Mouse (Mus musculus): Measurements from ENCODE around the gene Acta1. TPM values are rescaled to one million over a fixed set of nuclear protein-coding genes. Genes with fewer than 3 reads are reported as not detected.

Gene Acta1
- polyA plus RNA-seq, 1 experiment from 2014 or later, result 1.8 TPM

DNA sequence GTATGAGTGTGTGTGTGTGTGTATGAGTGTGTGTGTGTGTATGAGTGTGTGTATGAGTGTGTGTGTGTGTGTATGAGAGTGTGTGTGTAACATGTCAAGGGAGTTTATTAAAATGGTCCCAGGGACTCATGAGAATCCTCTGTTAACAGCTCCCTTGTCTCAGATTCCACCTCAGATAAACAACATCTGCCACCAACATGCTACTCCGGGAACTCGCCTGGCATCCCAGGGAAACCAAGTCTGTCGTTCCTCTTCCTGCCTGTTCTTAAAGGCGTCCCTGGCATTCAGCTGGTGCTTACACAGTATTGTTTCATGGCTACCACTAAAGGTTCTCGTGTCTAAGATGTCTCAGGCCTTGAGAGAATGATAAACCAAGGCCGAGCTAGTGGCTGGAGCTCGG lies 50.2 kb downstream of the Acta1 start:
- WGBS, result 82% methylated on average over 7 of the region's 7 CpGs
- Histone ChIP-seq H3K9me3 (replicated peaks; ENCODE audit: low read length) (no peaks in the 10 kb centered on the region), H3K27ac (no peak overlapping the region), H3K4me1 (replicated peaks; ENCODE audit: insufficient read depth, low read length) (no peaks in the 10 kb centered on the region), H3K9ac (ENCODE audit: low read depth, low read length) (no peak overlapping the region), H3K36me3 (ENCODE audit: insufficient read depth, low read length) (no peaks in the 10 kb centered on the region), H3K27me3 (ENCODE audit: insufficient read depth, low read length) (no peaks in the 10 kb centered on the region), H3K4me2 (ENCODE audit: low read length) (no peak overlapping the region), H3K4me3 (replicated peaks; ENCODE audit: low read depth, low read length) (no peak overlapping the region)
- no peak for TF ChIP-seq CTCF (IDR thresholded peaks at IDR 0.05; ENCODE audit: low read depth)
- ATAC-seq (replicated peaks; ENCODE audit: low FRiP score, low read depth) (no peak), DNase-seq (ENCODE audit: low spot score) (no peak)

DNA sequence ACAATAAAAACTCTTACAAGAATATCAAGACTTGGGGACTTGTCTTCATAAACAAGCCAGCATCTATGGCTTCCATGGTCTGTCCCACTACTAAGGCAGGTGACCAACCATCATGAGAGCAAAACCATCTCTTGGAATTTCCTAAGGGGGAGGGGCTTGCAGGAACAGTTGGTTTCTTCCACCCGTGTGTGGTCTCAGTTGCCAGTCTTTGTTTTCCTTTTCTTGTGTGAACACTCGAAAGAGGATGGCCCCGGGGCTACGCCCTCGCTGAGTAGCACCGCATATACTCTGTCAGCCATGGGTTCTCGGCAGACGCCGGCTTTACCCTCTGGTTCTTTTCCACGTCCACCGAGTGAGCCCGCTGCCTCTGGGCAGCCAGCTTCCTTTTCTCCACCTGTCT lies 52.5 kb downstream of the Acta1 start:
- ATAC-seq (replicated peaks; ENCODE audit: low FRiP score, low read depth) (no peak), DNase-seq (ENCODE audit: low spot score) (no peak)
- no peak for TF ChIP-seq CTCF (IDR thresholded peaks at IDR 0.05; ENCODE audit: low read depth)

More for the DNA sequence above, 52.5 kb downstream of the Acta1 start:
- H3K9me3 ChIP-seq (replicated peaks; ENCODE audit: low read length), result no peaks in the 10 kb centered on the region
- H3K27me3 ChIP-seq (ENCODE audit: insufficient read depth, low read length), result no peaks in the 10 kb centered on the region
- no peak overlapping the region for H3K4me2 ChIP-seq (ENCODE audit: low read length)
- H3K4me1 ChIP-seq (replicated peaks; ENCODE audit: insufficient read depth, low read length), result no peaks in the 10 kb centered on the region
- no peak overlapping the region for H3K9ac ChIP-seq (ENCODE audit: low read depth, low read length)
- H3K36me3 ChIP-seq (ENCODE audit: insufficient read depth, low read length), result no peaks in the 10 kb centered on the region
- WGBS, result 88% methylated on average over 12 of the region's 12 CpGs
- H3K4me3 ChIP-seq (replicated peaks; ENCODE audit: low read depth, low read length), result no peak overlapping the region
- no peak overlapping the region for H3K27ac ChIP-seq

Other genes starting within 250 kb of the Acta1 start
- gene Rhou, start 240.8 kb downstream of the Acta1 start, polyA plus RNA-seq (2015; fragmentation: Nextera tagmentation; extraction: Ambion mirVana), result 4.3 and 4.9 TPM in 2 replicates
- 58.2 and 62.3 TPM in 2 replicates for gene Rab4a, start 88.8 kb downstream of the Acta1 start, polyA plus RNA-seq (2015; fragmentation: Nextera tagmentation; extraction: Ambion mirVana)
- gene Ccsap, start 34.5 kb downstream of the Acta1 start, polyA plus RNA-seq (2015; fragmentation: Nextera tagmentation; extraction: Ambion mirVana), result 1.8 and 1.9 TPM in 2 replicates
- 19.0 and 21.3 TPM in 2 replicates for gene Nup133, start 54.5 kb upstream of the Acta1 start, polyA plus RNA-seq (2015; fragmentation: Nextera tagmentation; extraction: Ambion mirVana)
- 14.4 and 15.5 TPM in 2 replicates for gene Abcb10, start 88.4 kb upstream of the Acta1 start, polyA plus RNA-seq (2015; fragmentation: Nextera tagmentation; extraction: Ambion mirVana)
- gene Taf5l, start 126.6 kb upstream of the Acta1 start, polyA plus RNA-seq (2015; fragmentation: Nextera tagmentation; extraction: Ambion mirVana), result 30.0 and 32.5 TPM in 2 replicates
- gene Urb2, start 126.8 kb upstream of the Acta1 start, polyA plus RNA-seq (2015; fragmentation: Nextera tagmentation; extraction: Ambion mirVana), result 2.0 and 2.2 TPM in 2 replicates

Measured in kidney, postnatal 0 days (tissue).